Mouse (Mus musculus) limb, embryonic 13.5 days (tissue): Measurements from ENCODE around the gene Nlrp9c. TPM values are rescaled to one million over a fixed set of nuclear protein-coding genes. Genes with fewer than 3 reads are reported as not detected.
"Not testable (repeated sequence)": the region's sequence is repeated elsewhere in the genome, so short reads cannot be mapped to it uniquely, and the experiment has no call there.

Experiments
- ATAC-seq: fragments of 200-750 bp; cut with Nextera tagmentation; 2 replicates; pipeline ENCODE4 v1.8.0; 2017; ENCODE audit warnings: low read depth, moderate number of reproducible peaks, moderate TSS enrichment; ENCODE audit not compliant: low FRiP score
- H3K27ac ChIP-seq: fragments of 300-500 bp; sonication (generic); 2 replicates; pipeline ENCODE4 v1.5.1; 2015; ENCODE audit warnings: inconsistent platforms, mild to moderate bottlenecking, moderate library complexity
- H3K27me3 ChIP-seq: fragments of 300-500 bp; sonication (generic); 2 replicates; pipeline ENCODE4 v1.6.1; 2015; ENCODE audit warnings: mild to moderate bottlenecking, inconsistent platforms
- H3K36me3 ChIP-seq: fragments of 300-500 bp; sonication (generic); 2 replicates; pipeline ENCODE4 v1.6.1; 2015; ENCODE audit warnings: inconsistent platforms, mild to moderate bottlenecking, moderate library complexity
- H3K4me1 ChIP-seq: fragments of 300-500 bp; sonication (generic); 2 replicates; pipeline ENCODE4 v1.6.1; 2015; ENCODE audit warnings: inconsistent platforms
- H3K4me2 ChIP-seq: fragments of 300-500 bp; sonication (generic); replicated peaks from 2 replicates; pipeline ENCODE4 v1.6.1; 2015; ENCODE audit warnings: inconsistent platforms, mild to moderate bottlenecking, moderate library complexity
- H3K4me3 ChIP-seq: fragments of 300-500 bp; sonication (generic); 2 replicates; pipeline ENCODE4 v1.5.1; 2015; ENCODE audit warnings: moderate library complexity, mild to moderate bottlenecking, inconsistent platforms
- H3K9ac ChIP-seq: fragments of 300-500 bp; sonication (generic); 2 replicates; pipeline ENCODE4 v1.6.1; 2015; ENCODE audit warnings: mild to moderate bottlenecking, inconsistent platforms
- H3K9me3 ChIP-seq: fragments of 300-500 bp; sonication (generic); 2 replicates; pipeline ENCODE4 v1.6.1; 2016; ENCODE audit warnings: inconsistent platforms
- WGBS: fragments of 180-500 bp; shearing (Covaris S2); methylation state at CpG from one replicate; pipeline ENCODE4 v1.1.7; 2015; 5-methylcytosine and 5-hydroxymethylcytosine counted together
- polyA plus RNA-seq: library from polyadenylated mRNA; unstranded; fragments of >200 nt; fragmentation: Nextera tagmentation; extraction: Ambion mirVana; gene quantifications from 2 replicates; pipeline ENCODE4 v1.2.1, GENCODE M21; 2015

The Nlrp9c gene
- not detected in 2 replicates for polyA plus RNA-seq

DNA sequence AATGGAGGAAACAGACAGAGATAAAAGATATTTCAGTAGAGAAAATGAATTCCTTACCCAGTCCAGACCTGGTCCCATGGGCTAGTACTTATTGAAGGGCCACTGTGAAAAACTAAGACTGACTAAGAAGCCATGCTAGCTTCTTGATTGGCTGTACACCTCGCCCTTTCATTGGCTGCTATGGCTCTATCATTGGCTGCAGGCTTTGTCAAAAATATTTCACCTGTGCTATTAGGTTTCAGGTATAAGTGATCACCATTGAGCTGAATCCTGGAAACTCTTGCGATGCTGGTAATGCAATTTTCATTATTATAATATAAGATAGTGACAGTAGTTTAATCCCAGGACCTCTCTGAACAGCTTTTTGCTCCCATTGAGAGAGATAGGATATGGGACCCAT, at the start of gene Nlrp9c:
TSS of gene Nlrp9c (minus strand) at position 101 of the 400 bp plus-strand sequence.
- WGBS, result 68% methylated on average over 2 of the region's 2 CpGs
- H3K9ac ChIP-seq, H3K36me3 ChIP-seq, H3K4me1 ChIP-seq, H3K4me3 ChIP-seq, ATAC-seq, H3K27me3 ChIP-seq, H3K27ac ChIP-seq, H3K4me2 ChIP-seq, H3K9me3 ChIP-seq: not testable (repeated sequence)

DNA sequence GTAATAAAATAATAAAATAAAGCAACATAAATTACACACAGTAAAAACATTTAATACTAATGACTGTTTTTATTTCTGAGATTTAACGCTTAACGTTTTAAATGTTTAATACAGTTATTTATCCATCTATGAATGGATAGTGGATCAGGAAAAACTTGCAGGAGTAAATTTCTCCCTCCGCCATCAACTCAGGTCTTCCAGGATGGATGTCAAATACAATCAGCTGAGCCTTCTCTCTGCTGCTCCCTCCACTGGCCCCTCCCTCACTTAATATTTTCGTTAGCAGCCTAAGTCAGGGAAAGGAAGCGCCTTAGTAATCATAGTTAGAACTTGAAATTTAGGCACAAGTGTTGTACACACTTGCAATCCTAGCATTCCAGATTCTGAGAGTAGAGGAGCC, 31.3 kb upstream of the Nlrp9c start, which contains the start of gene Nlrp4a:
TSS of gene Nlrp4a (plus strand) at position 301 of the 400 bp plus-strand sequence.
- Histone ChIP-seq H3K27ac (no peak within 1 kb of the TSS), H3K4me3 (no peak within 1 kb of the TSS), H3K9me3 (peaks cover 4% of the 10 kb centered on the region; the same call in 1 of the 2 replicates), H3K27me3 (no peaks in the 10 kb centered on the region), H3K36me3 (no peaks in the 10 kb centered on the region), H3K4me2 (no peak within 1 kb of the TSS), H3K4me1 (no peaks in the 10 kb centered on the region), H3K9ac (no peak within 1 kb of the TSS)
- 83% methylated on average over 5 of the region's 5 CpGs for WGBS
- ATAC-seq, result no peak

- peaks cover 12% of the 10 kb centered on the region; the same call in 1 of the 2 replicates for H3K9me3 ChIP-seq
- not testable (repeated sequence) for H3K4me3 ChIP-seq, H3K27me3 ChIP-seq, ATAC-seq, H3K4me2 ChIP-seq, H3K4me1 ChIP-seq, H3K27ac ChIP-seq, H3K36me3 ChIP-seq, H3K9ac ChIP-seq
- WGBS, result 87% methylated on average over 6 of the region's 6 CpGs
Observed at GRCm38 (mm10) chr7:26391811-26392210, 11.7 kb downstream of the Nlrp9c start.

DNA sequence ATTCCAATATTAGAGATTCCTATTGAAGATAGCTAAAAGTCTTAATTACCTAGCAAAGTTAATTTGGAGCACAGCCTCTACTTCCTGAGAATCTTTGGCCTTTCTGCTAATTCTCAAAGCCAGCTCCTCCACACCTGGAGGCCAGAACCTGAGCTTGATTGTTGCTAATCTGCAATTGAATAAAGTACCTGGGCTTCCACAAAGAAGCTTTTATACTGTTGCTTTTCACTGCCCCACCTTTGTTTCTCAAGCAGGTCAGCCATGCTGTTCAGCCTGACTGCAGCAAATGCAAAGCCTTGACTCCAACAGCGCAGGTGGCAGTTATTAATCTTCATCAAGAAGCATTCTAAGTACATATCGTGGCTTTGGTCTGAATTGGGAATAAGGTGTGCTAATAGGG, 12.4 kb downstream of the Nlrp9c start:
- not testable (repeated sequence) for H3K27ac ChIP-seq, H3K4me2 ChIP-seq, H3K9ac ChIP-seq, H3K4me1 ChIP-seq, H3K36me3 ChIP-seq, H3K4me3 ChIP-seq, ATAC-seq, H3K27me3 ChIP-seq
- peaks cover 12% of the 10 kb centered on the region; the same call in 1 of the 2 replicates for H3K9me3 ChIP-seq
- 74% methylated on average over 2 of the region's 2 CpGs for WGBS

- H3K4me1 ChIP-seq, H3K27me3 ChIP-seq, H3K36me3 ChIP-seq, H3K9me3 ChIP-seq, ATAC-seq, H3K4me2 ChIP-seq, H3K4me3 ChIP-seq, H3K9ac ChIP-seq, H3K27ac ChIP-seq: not testable (repeated sequence)
- WGBS, result 74% methylated on average over 5 of the region's 5 CpGs
Observed at GRCm38 (mm10) chr7:26386691-26387090, 16.8 kb downstream of the Nlrp9c start.

- Histone ChIP-seq H3K27ac (no peak overlapping the region), H3K4me3 (no peak overlapping the region), H3K9me3 (0 out of 2 replicates have a peak, but pooled peaks cover under 1% of the 10 kb centered on the region), H3K4me1 (no peaks in the 10 kb centered on the region), H3K27me3 (no peaks in the 10 kb centered on the region), H3K4me2 (no peak overlapping the region), H3K9ac (no peak overlapping the region), H3K36me3 (no peaks in the 10 kb centered on the region)
- no peak for ATAC-seq
- WGBS, result 97% methylated on average over 1 of the region's 1 CpGs
Observed at GRCm38 (mm10) chr7:26380807-26381206, 22.7 kb downstream of the Nlrp9c start.

- not testable (repeated sequence) for H3K4me1 ChIP-seq, H3K27ac ChIP-seq, H3K9ac ChIP-seq, H3K4me2 ChIP-seq, ATAC-seq, H3K27me3 ChIP-seq, H3K36me3 ChIP-seq, H3K4me3 ChIP-seq
- H3K9me3 ChIP-seq, result peaks cover 18% of the 10 kb centered on the region
- 86% methylated on average over 5 of the region's 5 CpGs for WGBS
Observed at GRCm38 (mm10) chr7:26373221-26373620, 30.3 kb downstream of the Nlrp9c start.

DNA sequence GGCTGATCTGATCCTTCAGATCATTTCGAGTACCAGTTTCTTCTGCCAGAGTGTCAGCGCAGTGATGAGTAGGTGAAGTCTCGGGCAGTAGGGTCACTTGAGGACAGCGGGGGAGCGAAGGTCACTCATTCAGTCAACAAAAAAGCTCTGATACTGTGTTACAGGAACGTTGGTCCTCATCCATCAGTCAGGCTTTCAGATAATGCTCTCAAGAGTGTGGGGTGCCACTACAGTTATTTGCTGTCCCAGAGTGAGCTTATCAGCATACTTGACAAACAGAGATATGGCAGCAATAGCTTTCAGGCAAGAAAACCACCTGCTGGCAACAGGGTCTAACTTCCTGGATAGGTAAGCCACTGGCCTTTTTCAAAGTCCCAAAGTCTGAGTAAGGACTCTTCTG, 46.8 kb downstream of the Nlrp9c start:
- WGBS, result 87% methylated on average over 6 of the region's 6 CpGs
- not testable (repeated sequence) for ATAC-seq, H3K36me3 ChIP-seq, H3K4me2 ChIP-seq, H3K4me3 ChIP-seq, H3K27me3 ChIP-seq, H3K4me1 ChIP-seq, H3K9ac ChIP-seq, H3K27ac ChIP-seq
- H3K9me3 ChIP-seq, result peaks cover 16% of the 10 kb centered on the region

DNA sequence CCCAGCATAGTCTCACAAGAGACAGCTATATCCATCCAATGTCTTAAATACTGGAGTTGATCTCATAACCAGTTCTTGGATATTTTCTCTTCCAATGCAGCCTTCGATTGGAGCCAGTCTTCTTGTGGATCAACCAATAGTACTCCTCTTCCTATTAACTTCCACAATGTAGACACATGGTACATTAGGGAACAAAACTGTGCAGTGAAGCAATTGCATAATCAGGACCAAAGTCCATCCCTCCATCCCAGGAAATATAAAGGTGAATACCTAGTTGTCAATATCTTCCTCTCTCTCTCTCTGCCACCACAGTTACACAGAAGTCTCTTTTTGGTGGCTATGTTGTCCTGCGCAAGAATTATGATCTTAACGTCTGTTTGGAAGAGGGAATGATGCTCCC, 51.2 kb downstream of the Nlrp9c start:
- H3K9ac ChIP-seq, H3K36me3 ChIP-seq, H3K27me3 ChIP-seq, H3K4me3 ChIP-seq, H3K4me1 ChIP-seq, H3K27ac ChIP-seq, H3K4me2 ChIP-seq, H3K9me3 ChIP-seq, ATAC-seq: not testable (repeated sequence)
- WGBS, result 78% methylated on average over 3 of the region's 3 CpGs

DNA sequence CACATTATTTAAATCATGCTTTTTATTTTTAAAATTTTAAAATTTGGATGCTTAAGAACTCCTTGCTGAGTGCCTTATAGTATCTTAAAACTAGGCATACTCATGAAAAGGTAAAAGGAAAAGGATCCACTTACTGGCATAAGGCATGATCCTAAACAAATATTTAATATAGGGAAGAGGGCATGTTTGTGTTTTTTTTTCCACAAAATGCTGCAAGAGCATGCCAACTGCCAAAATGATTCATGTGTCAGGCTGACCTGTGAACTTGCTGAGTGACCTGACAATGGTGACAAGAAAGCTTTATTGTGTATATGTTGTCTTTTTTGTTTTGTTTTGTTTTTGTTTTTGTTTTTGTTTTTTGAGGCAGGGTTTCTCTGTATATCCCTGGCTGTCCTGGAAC, 53.3 kb downstream of the Nlrp9c start:
- H3K27me3 ChIP-seq, H3K9me3 ChIP-seq, H3K9ac ChIP-seq, H3K27ac ChIP-seq, H3K4me2 ChIP-seq, H3K36me3 ChIP-seq, H3K4me3 ChIP-seq, H3K4me1 ChIP-seq, ATAC-seq: not testable (repeated sequence)

DNA sequence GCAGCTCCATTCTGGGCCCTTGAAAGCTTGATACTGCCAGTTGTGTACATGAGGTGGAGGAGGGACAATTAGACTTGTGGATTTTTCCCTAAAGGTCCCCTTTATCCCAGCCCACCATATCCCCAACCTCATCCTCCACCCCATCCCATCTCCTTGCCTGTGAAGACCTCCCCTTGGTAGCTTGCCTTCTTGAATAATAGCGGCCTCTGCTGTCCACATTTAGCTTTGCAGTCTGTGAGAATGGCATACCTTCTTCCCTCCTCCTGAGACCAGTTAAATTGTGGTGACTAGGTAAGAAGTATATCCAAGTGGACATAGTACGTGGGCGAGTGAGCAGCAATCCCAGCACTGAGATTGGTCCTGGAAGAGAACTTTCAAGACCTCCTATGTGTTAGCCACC, 83.1 kb downstream of the Nlrp9c start:
- H3K4me2 ChIP-seq, H3K9ac ChIP-seq, H3K4me3 ChIP-seq, H3K36me3 ChIP-seq, H3K9me3 ChIP-seq, H3K27ac ChIP-seq, ATAC-seq, H3K4me1 ChIP-seq, H3K27me3 ChIP-seq: not testable (repeated sequence)
- WGBS, result 61% methylated on average over 3 of the region's 3 CpGs

DNA sequence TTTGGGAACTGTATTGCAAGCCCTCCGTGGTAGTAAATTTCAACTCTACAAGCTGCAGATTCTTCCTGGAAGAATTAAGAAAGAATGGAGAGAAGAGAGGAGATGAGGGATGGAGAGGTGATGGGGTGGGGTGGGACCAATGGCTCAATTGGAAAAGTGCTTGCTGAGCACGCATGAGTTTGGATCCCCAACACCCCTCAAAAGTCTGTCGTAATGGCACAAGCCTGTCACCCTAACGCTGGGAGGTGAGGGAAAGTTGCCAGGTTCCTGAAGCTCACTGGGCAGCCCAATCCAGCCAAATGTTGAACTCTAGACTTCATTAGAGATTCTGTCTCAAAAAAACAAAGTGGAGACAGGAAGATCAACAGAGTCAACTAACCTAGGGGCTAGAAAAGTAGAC, 87.7 kb downstream of the Nlrp9c start:
- H3K9me3 ChIP-seq, H3K4me3 ChIP-seq, H3K27ac ChIP-seq, H3K36me3 ChIP-seq, H3K9ac ChIP-seq, H3K4me2 ChIP-seq, ATAC-seq, H3K27me3 ChIP-seq, H3K4me1 ChIP-seq: not testable (repeated sequence)
- 77% methylated on average over 4 of the region's 4 CpGs for WGBS

GRCm38 (mm10) chr7:26315194-26315593, 88.3 kb downstream of the Nlrp9c start:
- not testable (repeated sequence) for ATAC-seq, H3K4me3 ChIP-seq, H3K4me1 ChIP-seq, H3K4me2 ChIP-seq, H3K27ac ChIP-seq, H3K9me3 ChIP-seq, H3K27me3 ChIP-seq, H3K9ac ChIP-seq, H3K36me3 ChIP-seq
- WGBS, result 85% methylated on average over 2 of the region's 2 CpGs
